Mouse (Mus musculus) c-Kit-positive CD71-negative TER-119-negative erythroid progenitor cells, embryonic 14.5 days (primary cell): ENCODE measurements at regions not wholly inside any gene's neighbourhood (a gene's known extent, or its start where the extent isn't known, plus 50 kb on each side); places are given as distances from the start of the nearest gene placed in this dataset.

Source experiments
- DNase-seq: peaks from one replicate; pipeline ENCODE4 v3.0.0-alpha.2; 2013; ENCODE audit warnings: low read depth

- no peak for DNase-seq
Observed at GRCm38 (mm10) chr10:44728963-44729362, 200.7 kb upstream of the Prdm1 start.

GRCm38 (mm10) chr10:44724575-44724974 lies 196.3 kb upstream of the Prdm1 start:
- no peak for DNase-seq

GRCm38 (mm10) chr10:44723845-44724244 lies 195.5 kb upstream of the Prdm1 start:
- no peak for DNase-seq

GRCm38 (mm10) chr10:44723321-44723720 lies 195.0 kb upstream of the Prdm1 start:
- no peak for DNase-seq

GRCm38 (mm10) chr10:44721670-44722069 lies 193.4 kb upstream of the Prdm1 start:
- DNase-seq, result no peak

- no peak for DNase-seq
Observed at GRCm38 (mm10) chr10:44716612-44717011, 188.3 kb upstream of the Prdm1 start.

GRCm38 (mm10) chr10:44715902-44716301 lies 187.6 kb upstream of the Prdm1 start:
- DNase-seq, result no peak

GRCm38 (mm10) chr10:44708830-44709229 lies 180.5 kb upstream of the Prdm1 start:
- DNase-seq, result no peak

- DNase-seq, result no peak
Observed at GRCm38 (mm10) chr10:44704143-44704542, 175.8 kb upstream of the Prdm1 start.

- DNase-seq, result peak; percentile 39
Observed at GRCm38 (mm10) chr10:44702108-44702507, 173.8 kb upstream of the Prdm1 start.

- no peak for DNase-seq
Observed at GRCm38 (mm10) chr10:44699988-44700537, 171.8 kb upstream of the Prdm1 start.

- DNase-seq, result no peak
Observed at GRCm38 (mm10) chr10:44697966-44698365, 169.7 kb upstream of the Prdm1 start.

- DNase-seq, result no peak
Observed at GRCm38 (mm10) chr10:44696973-44697372, 168.7 kb upstream of the Prdm1 start.

- DNase-seq, result no peak
Observed at GRCm38 (mm10) chr10:44691590-44692327, 163.5 kb upstream of the Prdm1 start.

- no peak for DNase-seq
Observed at GRCm38 (mm10) chr10:44688555-44688954, 160.3 kb upstream of the Prdm1 start.

GRCm38 (mm10) chr10:44686055-44686454 lies 157.8 kb upstream of the Prdm1 start:
- DNase-seq, result peak; percentile 22

- DNase-seq, result no peak
Observed at GRCm38 (mm10) chr10:44685215-44685614, 156.9 kb upstream of the Prdm1 start.

GRCm38 (mm10) chr10:44676506-44676905 lies 148.2 kb upstream of the Prdm1 start:
- peak; percentile 17 for DNase-seq

- DNase-seq, result no peak
Observed at GRCm38 (mm10) chr10:44665509-44666144, 137.3 kb upstream of the Prdm1 start.

- no peak for DNase-seq
Observed at GRCm38 (mm10) chr10:44659499-44659898, 131.2 kb upstream of the Prdm1 start.

GRCm38 (mm10) chr10:44653761-44654160 lies 125.5 kb upstream of the Prdm1 start:
- DNase-seq, result no peak

GRCm38 (mm10) chr10:44647021-44647420 lies 118.7 kb upstream of the Prdm1 start:
- DNase-seq, result no peak

GRCm38 (mm10) chr10:44646615-44647014 lies 118.3 kb upstream of the Prdm1 start:
- DNase-seq, result no peak
